Mouse (Mus musculus): Measurements from ENCODE around the gene Patl2. TPM values are rescaled to one million over a fixed set of nuclear protein-coding genes. Genes with fewer than 3 reads are reported as not detected.
"Not testable (repeated sequence)": the region's sequence is repeated elsewhere in the genome, so short reads cannot be mapped to it uniquely, and the experiment has no call there.

The Patl2 gene
- polyA plus RNA-seq, 1 experiment, result 0.08 TPM

DNA sequence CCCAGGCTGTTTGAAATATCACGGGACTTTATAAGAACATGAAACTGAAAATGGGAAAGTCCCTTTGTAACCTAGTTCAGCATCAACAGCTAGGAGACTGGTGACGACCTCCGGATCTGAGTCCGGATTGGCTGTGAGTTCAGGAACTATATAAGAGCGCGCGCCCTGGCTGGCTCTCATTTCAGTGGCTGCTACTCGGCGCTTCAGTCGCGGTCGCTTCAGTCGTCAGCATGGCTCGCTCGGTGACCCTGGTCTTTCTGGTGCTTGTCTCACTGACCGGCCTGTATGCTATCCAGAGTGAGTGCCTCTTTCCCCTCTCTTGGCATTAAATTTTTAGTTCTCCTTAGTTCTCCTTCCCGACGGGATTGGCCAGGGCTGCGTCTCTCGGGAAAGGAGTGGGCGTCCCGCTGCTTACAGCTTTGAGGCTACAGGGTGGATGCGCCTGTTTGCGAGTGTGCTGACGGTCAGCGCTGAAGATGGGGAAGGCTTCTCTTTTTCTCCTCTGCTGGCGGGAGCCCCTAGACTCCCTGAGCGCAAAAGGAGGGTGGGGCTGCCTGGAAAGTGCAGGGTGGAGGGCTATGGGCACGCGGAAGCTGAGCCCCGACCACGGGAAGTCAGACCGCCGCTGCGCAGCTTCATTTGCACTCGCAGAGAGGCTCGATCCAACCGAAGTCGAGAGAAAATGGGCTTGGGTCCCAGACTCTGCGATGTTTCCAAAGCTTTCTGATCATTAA is 38.3 kb downstream of the Patl2 start, which contains the start of gene B2m:
Gene B2m, plus strand, starts transcription at position 179 of the 734 bp plus-strand sequence.
- DNase-seq (ENCODE audit: extremely low spot score in 1 of 2, low spot score in 1 of 2), result peak; percentile 92 to 96

- no peak for DNase-seq (ENCODE audit: extremely low spot score in 1 of 2, low spot score in 1 of 2)
Measured at GRCm38 (mm10) chr2:122146687-122147086, 39.3 kb downstream of the Patl2 start.

DNA sequence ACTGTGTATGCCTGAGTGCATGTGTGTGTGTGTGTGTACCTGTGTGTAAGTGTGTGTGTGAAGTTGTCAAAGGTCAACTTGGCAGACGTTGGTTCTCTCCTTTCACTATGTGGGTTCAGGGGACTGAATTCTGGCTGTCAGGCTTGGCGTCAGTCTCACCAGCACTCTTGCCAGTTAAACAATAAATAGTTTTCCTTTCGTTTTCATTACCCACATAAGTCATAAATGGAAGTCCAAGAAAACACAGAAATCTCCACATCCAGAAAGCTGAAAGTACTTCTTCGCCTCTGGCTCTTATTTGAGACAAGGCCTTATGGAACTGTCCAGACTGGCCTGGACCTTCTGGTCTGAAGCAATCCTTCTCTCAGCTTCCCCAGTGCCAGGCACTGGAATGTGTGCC is 40.2 kb downstream of the Patl2 start:
- no peak for DNase-seq (ENCODE audit: extremely low spot score in 1 of 2, low spot score in 1 of 2)

DNA sequence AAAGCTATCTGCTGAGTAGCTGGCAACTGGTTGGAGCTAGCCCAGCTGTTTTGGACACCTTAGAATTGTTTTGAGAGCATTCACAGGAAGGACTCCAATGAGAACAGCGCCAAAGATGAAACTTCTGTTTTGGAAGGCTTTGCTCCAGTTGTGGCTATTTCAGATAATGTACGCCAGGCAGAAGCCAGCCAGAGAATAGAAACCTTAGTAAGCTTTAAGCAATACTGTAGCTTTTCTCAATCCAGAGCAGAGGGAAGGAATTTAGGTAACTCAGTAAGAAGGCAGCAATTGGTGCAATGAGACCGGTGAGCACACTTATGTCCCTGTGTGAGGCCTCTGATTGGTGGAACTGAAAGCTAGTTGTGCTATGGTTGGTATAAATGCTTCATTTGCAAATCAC is 42.9 kb downstream of the Patl2 start:
- DNase-seq (ENCODE audit: extremely low spot score in 1 of 2, low spot score in 1 of 2), result no peak

GRCm38 (mm10) chr2:122141332-122141967 is 44.5 kb downstream of the Patl2 start:
- DNase-seq (ENCODE audit: extremely low spot score in 1 of 2, low spot score in 1 of 2), result no peak

DNA sequence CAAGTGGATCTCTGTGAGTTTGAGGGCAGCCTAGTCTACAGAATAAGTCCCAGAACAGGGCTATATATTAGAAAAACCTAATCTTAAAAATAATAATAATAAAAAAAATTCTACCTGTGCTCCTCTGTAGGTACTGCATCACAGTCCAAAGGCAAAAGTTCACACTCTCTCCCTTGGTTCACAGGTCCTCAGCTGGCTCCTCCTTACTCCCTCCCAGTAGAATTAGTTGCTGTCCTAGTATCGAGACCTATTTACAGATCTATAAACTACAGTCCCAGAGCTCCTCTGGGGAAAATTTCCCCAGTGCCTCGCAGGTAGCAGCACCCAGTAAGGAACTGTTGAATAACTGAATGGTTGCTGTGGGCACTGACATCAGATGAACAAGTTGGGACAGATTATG is 45.2 kb downstream of the Patl2 start:
- no peak for DNase-seq (ENCODE audit: extremely low spot score in 1 of 2, low spot score in 1 of 2)

DNA sequence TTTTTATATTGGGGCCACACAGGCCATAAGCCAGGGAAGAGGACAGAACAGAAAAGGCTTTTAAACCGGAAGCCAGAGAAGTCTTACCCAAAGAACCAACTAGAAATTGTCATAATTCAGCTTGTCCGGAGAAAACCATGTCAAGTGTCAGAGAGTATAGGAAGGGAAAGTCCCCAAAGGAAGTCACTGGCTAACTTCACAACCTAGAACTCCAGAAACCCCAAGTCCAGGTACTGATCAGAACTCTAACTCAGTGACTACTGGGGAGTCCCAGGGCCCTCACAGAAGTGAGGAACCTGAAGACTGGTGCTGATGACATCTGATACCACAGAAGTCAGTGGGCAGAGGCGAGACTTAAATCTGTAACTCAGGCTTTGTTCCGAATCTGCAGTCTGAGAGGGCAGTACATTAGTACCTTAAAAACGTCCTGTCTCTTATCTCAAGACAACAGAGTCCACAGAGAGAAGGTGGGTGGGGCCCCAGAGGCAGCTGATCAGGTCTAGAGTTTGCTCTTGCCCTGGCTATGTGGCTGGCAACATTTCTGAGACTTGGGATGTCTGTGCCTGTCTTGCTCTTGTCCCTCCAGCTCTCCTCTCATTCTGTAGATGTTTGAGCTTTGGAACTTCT is 48.0 kb downstream of the Patl2 start:
- DNase-seq (ENCODE audit: extremely low spot score in 1 of 2, low spot score in 1 of 2), result no peak

GRCm38 (mm10) chr2:122132618-122133017 is 53.4 kb downstream of the Patl2 start:
- no peak for DNase-seq (ENCODE audit: extremely low spot score in 1 of 2, low spot score in 1 of 2)

DNA sequence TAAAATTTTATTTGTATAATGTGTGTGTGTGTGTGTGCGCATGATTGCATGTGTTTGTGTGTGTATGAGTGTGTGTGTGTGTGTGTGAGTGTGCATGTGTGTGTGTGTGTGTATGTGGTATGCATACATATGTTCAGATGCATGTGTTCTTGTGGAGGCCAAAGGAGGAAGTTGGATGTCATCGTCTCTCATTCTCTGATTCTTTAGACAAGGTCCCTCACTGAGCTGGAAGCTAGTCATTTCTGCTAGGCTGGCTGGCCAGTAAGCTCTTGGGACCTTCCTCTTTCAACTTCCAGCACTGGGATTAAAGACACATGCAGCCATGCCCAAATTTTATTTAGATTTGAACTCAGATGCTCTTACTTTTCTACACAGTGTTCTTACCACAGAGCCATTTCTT is 53.9 kb downstream of the Patl2 start:
- DNase-seq (ENCODE audit: extremely low spot score in 1 of 2, low spot score in 1 of 2), result no peak

DNA sequence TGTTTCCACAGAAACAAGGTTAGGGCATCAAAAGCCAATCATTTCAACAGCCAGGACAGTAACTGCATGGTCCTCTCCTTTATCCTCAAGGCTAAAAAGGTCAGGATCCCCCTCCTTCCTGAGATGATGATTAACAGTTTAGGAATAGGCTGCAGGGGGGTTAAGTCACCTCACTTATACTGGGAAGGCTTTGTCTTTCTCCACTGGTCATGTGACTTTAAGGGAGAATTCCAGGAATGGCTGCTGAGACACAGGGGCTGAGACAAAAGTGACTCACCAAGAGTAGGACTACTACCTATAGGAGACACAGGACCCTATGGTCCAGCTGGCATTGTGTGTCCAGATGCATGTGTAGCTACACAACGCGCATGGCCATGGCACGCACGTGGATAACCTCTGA is 58.4 kb downstream of the Patl2 start:
- no peak for DNase-seq (ENCODE audit: extremely low spot score in 1 of 2, low spot score in 1 of 2)

DNA sequence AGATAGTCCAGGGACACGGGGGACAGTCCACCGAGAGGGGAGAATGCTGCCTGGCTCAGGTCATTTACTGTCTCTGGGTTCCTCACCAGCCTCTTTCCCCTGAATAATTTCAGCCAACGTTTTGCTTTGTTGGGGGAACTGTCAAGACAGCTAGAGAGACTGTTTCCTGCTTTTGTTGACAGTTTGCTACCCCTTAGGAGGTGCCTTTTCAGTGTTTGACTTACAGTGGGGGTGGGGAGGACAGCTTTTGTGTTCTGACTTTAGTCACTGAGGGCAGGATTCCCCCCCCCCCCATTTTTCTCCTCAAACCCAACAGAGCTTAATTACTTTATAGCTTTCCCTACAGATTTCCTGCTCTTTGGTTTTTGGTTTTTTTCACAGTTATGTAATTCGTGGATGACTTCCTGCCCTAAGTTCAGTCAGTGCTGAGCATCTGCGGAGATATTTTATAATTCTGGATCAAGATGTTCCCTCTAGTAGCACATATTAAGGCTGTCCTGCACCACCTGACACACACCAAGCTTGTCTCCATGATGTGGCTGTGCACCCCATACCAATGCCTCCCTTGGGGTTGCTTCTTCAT is 59.1 kb downstream of the Patl2 start:
- no peak for DNase-seq (ENCODE audit: extremely low spot score in 1 of 2, low spot score in 1 of 2)

DNA sequence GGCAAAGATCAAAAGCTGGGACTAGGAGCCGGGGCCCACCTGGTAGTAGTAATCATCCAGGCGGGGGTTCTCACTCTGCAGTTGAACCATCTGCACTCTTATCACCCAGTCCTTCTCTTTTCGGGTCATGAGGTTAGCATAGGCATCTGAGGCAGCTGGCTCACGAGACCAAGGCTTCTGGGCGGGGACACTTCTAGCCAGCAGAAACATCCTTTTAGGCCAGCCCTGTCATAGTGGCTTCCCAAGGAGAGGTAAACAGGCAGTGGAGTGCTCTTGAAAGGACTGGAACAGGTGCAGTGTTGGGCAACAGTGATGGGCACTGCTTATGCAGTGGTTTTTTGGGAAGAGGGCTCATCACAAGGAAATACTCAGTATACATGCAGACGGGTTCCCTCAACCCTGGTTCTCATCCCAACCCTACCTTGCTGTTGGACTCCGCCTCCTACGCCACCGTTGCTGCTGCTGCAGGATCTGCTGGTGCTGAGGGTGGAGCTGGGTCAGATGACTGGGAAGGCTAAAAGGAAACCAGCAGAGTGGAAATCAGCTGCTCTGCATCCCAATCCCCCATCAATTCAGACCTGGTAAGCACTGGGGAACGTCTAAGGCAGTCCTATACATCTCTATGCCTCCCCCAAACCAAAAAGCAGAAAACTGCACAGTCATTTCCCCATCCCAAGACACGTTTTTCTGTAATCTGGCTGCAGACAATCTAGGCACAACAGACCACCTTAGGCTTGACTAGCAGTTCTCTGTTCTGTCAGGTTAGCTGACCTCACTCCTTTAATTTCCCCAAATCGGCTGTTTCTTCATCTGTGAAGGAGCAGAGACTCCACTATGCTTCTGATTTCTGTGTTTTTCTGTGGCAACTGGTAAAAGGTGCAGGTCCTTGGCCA is 60.1 kb downstream of the Patl2 start:
- no peak for DNase-seq (ENCODE audit: extremely low spot score in 1 of 2, low spot score in 1 of 2)

GRCm38 (mm10) chr2:122117961-122118958 is 67.7 kb downstream of the Patl2 start, which contains the start of gene Spg11:
TSS of gene Spg11 (minus strand) at chr2:122118386.
- DNase-seq (ENCODE audit: extremely low spot score in 1 of 2, low spot score in 1 of 2), result peak; percentile 96 to 99

DNA sequence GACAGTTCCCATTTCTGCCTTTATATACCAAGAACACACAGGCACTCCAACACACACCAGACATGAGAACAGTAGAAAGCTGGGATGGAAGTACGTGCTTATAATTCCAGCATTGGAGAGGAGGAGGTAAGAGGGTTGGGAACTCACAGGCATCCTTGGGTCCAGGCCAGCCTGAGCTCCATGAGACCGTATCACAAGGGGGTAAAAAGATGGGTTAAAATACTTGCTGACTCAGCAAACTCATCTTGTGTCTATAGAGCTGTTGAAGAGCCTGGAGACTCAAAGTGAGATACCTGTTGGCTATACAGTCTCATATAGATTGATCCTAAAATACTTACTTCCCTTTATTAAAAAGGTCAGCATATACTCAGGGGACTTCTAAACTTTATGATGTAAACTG is 69.1 kb downstream of the Patl2 start:
- DNase-seq (ENCODE audit: extremely low spot score in 1 of 2, low spot score in 1 of 2), result no peak

DNA sequence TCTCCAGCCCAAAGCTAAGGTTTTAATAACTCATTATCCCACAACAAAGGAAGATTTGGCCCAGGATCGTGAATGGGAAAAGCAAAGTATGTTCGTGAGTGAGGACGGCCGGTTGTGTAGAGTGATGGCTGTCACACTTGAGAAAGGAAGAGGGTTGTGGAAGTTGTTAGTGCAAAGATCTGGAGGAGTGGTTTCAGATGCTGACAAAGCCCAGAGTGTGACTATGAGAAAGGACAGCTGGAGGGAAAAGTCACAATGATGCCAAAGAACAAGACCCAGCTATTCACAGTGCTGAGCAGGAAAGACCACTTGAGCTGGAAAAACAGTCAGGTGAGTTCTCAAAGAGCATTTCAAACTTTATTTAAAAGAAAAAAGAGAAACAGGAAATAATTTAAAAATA is 76.3 kb downstream of the Patl2 start:
- DNase-seq (ENCODE audit: extremely low spot score in 1 of 2, low spot score in 1 of 2), result no peak

- no peak for DNase-seq (ENCODE audit: extremely low spot score in 1 of 2, low spot score in 1 of 2)
Measured at GRCm38 (mm10) chr2:122108101-122108500, 77.9 kb downstream of the Patl2 start.

- DNase-seq (ENCODE audit: extremely low spot score in 1 of 2, low spot score in 1 of 2), result no peak
Measured at GRCm38 (mm10) chr2:122102070-122102469, 83.9 kb downstream of the Patl2 start.

DNA sequence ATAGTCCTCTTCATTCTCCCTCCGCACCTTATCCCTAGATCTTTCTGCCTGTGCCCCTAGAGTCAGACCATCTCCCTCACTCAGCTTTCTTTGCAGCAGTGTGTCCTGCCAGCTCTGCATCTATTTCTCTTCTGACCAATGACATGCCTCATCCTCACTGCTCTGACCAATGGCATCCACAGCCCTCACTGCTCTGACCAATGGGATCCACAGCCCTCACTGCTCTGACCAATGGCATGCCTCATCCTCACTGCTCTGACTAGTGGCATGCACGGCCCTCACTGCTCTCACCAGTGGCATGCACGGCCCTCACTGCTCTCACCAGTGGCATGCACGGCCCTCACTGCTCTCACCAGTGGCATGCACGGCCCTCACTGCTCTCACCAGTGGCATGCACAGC is 88.3 kb downstream of the Patl2 start:
- DNase-seq (ENCODE audit: extremely low spot score in 1 of 2, low spot score in 1 of 2), result not testable (repeated sequence)

DNA sequence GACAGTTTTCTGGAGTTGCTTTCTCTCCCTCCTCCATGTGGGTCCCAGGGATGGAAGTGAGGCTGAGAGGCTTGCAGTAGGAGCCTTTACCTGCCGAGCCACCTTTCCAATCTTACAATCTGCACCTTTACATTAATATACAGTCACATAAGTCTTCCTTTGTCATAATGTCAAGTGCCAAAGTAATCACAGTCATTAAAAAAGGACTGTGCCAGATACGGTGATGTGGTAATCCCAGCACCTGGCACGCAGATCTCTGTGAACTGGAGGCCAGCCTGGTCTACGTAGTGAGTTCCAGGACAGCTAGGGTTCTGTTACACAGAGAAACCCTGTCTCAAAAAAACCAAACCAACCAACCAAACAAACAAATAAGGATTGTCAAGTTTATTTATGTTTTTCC is 92.1 kb downstream of the Patl2 start:
- DNase-seq (ENCODE audit: extremely low spot score in 1 of 2, low spot score in 1 of 2), result no peak
